Mouse (Mus musculus): ENCODE results near the gene Ovch2.

Gene Ovch2

DNA sequence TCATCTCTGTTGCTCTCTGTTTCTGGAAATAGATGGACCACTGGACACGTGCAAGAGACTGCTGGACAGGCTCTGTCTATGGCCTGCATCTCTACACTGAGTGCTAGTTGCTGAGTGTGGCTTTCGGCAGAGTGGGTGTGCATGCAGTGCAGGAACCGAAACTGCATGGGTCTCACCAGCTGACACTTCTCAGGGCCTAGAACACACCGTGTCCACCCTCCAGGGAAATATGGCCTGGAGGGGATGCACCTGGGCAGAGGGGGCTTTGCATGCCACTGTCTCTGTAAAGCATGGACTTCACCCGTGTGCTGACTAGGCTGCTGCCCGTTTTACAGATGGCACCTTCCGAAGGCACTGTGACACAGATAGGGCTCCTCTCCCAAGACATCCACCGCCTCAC lies 55.0 kb downstream of the Ovch2 start:
- ATAC-seq (ENCODE audit: insufficient number of reproducible peaks, low FRiP score, low TSS enrichment): no peak

DNA sequence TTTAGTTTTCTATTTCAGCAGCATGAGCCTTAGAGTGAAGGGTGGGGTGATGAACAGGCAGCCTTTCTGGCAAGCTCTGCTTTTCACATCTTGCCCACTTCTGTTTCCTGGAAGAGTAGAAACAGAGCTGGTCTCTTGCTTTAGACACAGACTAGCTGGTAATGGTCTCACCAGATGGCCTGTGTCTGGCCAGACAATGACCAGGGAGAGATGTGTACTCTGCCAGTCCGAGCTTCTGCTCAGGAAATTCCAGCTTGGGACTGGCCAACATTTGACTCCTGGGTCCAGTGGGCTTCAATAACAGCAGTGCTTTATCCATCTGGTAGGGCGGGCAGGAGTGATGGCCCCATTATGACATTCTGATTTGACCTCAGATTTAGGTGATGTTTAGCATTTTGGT lies 55.9 kb downstream of the Ovch2 start:
- no peak for ATAC-seq (ENCODE audit: insufficient number of reproducible peaks, low FRiP score, low TSS enrichment)

DNA sequence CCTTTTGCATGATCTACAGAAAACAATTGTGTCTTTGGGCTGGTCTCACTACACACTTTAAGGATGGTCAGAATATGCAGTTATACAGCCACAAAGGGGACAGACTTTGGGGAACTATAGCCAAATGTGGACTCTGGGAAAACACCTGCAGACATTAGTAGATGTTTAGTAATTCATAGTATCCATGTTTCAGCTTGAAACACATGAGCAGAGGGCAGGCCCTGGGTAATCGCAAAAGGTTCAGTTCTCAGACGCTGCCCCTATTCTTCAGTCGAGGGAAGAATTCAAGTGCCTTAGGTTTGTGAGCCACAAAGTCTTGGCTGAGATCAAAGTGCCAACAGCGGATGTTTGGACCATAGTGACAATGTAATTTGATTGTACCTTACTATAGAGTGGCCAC lies 56.6 kb downstream of the Ovch2 start:
- ATAC-seq (ENCODE audit: insufficient number of reproducible peaks, low FRiP score, low TSS enrichment): no peak

DNA sequence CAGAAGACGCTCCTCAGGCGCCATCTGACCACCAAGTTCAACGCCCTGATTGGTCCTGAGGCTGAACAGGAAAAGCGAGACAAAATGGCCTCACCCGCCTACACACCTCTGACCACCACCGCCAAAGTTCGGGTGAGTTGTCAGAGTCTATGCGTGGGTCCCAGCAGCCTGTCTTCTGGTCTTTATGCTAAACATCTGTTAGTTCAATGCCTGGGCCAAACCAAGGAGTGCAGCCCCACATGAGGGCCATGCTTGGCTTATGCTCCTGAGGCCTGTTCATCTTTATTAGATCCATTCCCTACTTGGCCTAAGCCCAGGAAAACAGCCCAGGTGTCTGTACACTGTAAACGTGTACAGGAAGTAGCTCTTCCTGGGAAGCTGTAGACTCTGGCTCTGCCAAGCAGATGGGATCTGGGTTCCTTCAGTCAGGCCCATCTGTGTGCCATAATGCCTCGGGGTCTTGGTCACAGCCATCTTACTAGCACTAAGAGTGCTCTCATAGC lies 58.0 kb downstream of the Ovch2 start:
- no peak for ATAC-seq (ENCODE audit: insufficient number of reproducible peaks, low FRiP score, low TSS enrichment)

DNA sequence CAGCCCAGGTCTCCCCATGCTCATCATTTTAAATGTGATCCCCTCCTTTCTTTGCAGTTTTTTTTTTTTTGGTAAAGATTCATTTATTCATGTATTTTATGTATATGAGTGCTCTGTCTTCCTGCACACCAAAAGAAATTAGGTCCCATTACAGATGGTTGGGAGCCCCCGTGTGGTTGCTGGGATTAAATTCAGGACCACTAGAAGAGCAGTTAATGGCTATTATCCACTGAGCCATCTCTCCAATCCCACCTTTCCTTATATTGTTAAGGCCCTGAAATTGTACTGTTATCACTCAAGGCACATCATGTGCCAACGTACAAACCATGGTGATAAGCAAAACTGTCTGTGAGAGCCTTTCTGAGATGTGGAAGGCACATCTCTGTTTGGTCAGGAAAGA lies 62.3 kb downstream of the Ovch2 start:
- no peak for ATAC-seq (ENCODE audit: insufficient number of reproducible peaks, low FRiP score, low TSS enrichment)

DNA sequence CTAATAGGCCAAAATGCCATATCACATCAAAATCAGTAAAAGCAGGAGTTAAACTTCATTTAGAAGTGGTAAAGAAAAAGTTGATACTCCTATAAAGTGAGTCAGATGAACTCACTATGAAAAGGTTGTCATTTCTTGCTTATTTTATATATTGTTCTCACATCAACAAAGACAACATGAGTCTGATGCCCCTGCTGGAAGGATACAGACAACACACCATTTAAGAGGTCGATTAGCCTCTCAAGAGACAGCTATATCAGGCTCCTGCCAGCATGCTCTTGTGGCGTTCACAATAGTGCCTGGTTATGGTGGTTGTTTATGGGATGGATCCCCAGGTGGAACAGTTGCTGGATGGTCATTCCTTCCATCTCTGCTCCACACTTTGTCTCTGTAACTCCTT lies 67.8 kb downstream of the Ovch2 start:
- no peak for ATAC-seq (ENCODE audit: insufficient number of reproducible peaks, low FRiP score, low TSS enrichment)
